Mouse (Mus musculus): Measurements from ENCODE around the gene Mcm10.
"Not testable (repeated sequence)": the region's sequence is repeated elsewhere in the genome, so short reads cannot be mapped to it uniquely, and the experiment has no call there.

Gene Mcm10

GRCm38 (mm10) chr2:4983987-4984386 is 28.6 kb downstream of the Mcm10 start:
- no peak for DNase-seq

GRCm38 (mm10) chr2:4978091-4978490 is 34.5 kb downstream of the Mcm10 start:
- DNase-seq: no peak

- DNase-seq: no peak
Measured at GRCm38 (mm10) chr2:4975807-4976206, 36.8 kb downstream of the Mcm10 start, which contains the start of gene Ucma. Gene Ucma, plus strand, starts transcription at chr2:4976122.

GRCm38 (mm10) chr2:4969083-4969482 is 43.5 kb downstream of the Mcm10 start:
- DNase-seq: no peak

GRCm38 (mm10) chr2:4967806-4968205 is 44.8 kb downstream of the Mcm10 start:
- no peak for DNase-seq

- no peak for DNase-seq
Measured at GRCm38 (mm10) chr2:4958039-4958438, 54.6 kb downstream of the Mcm10 start.

GRCm38 (mm10) chr2:4954216-4954760 is 58.3 kb downstream of the Mcm10 start:
- DNase-seq: no peak

- no peak for DNase-seq
Measured at GRCm38 (mm10) chr2:4950986-4951385, 61.6 kb downstream of the Mcm10 start.

GRCm38 (mm10) chr2:4949691-4950090 is 62.9 kb downstream of the Mcm10 start:
- DNase-seq: not testable (repeated sequence)

- DNase-seq: no peak
Measured at GRCm38 (mm10) chr2:4940861-4941260, 71.7 kb downstream of the Mcm10 start.

All from thymus, postnatal 36 days (tissue).